Comparison of ENCODE assay signal across 15 mouse cellular contexts in the genomic region with DNA sequence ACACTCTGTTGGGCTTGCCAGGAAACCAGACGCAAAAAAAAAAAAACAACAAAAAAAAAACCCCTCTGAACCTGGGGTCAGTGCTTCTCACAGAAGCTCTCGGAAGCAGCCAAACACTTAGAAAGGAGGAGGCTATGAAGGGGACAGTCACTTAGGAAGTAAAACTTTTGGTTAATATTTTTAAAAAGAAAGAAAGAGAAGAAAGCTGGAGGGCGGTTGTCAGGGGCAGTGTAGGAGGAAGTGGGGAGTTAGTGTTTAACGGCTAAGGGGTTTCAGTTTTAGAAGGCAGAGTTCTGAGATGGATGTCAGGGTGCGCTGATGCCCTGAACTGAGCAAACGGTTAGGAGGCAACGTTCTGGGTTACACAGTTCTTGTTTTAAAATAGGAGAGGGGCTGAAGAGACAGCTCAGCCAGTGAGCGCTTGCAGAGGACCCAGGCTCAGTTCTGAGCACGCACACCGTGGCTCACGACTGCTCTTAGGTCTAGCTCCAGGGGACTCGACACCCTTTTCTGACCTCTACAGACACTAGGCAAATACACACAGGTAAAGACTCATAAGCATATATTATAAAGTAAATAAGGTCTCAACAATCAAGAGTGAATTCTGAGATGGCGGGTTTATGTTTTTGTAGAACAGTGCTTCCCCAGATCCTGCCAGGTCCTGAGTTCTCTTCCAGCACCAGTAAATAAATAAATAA. TPM values are rescaled to one million over a fixed set of nuclear protein-coding genes. Genes with fewer than 3 reads are reported as not detected.
DNase-seq lines count a peak whose midpoint lies in the region; ATAC-seq and TF ChIP-seq lines count a peak whose summit lies in the region.
"Had no signal": no experiment of that assay in that cellular context is flagged by ENCODE, and none has a peak within 500 bp of the region (broad histone marks: within the 10 kb centered on the region; RNA-seq: fewer than 3 reads in every experiment).

No protein-coding gene starts in this region.

- peak overlapping the region; percentile 51 for H3K4me2 ChIP-seq in liver, embryonic 15.5 days
- 0 out of 2 replicates have a peak overlapping the region, but pooled peaks have one; percentile 4 for H3K4me2 ChIP-seq in stomach, embryonic 16.5 days (ENCODE audit: low read depth, low read length)
- H3K4me2 ChIP-seq in hindbrain, embryonic 11.5 days (replicated peaks; ENCODE audit: low read depth, low read length): no peak overlapping the region
- H3K4me2 ChIP-seq: embryonic facial prominence, embryonic 12.5 days; forebrain, embryonic 15.5 days; hindbrain, embryonic 15.5 days had no signal

- intact Hi-C loops in gastrocnemius, adult 2 months (cut with DNase I): no loop called here

- peak in 1 of 2 experiments; percentile 36; a peak in 1 of 4 replicates for TF ChIP-seq POLR2A in MEL (IDR thresholded peaks at IDR 0.05; ENCODE audit: control insufficient read depth in 1 of 2, insufficient read depth in 1 of 2, low read depth in 1 of 2, low read length in 2 of 2, poor library complexity in 1 of 2)

- no peaks in the 10 kb centered on the region for H3K27me3 ChIP-seq in MEL (ENCODE audit: control insufficient read depth in 1 of 2, insufficient read depth in 2 of 2, low read length in 2 of 2)
- H3K27me3 ChIP-seq in liver, embryonic 15.5 days: no peaks in the 10 kb centered on the region
- H3K27me3 ChIP-seq in stomach, embryonic 16.5 days (ENCODE audit: control insufficient read depth, insufficient read depth, low read length): no peaks in the 10 kb centered on the region
- no peaks in the 10 kb centered on the region for H3K27me3 ChIP-seq in hindbrain, embryonic 11.5 days (ENCODE audit: control insufficient read depth, insufficient read depth, low read length)
- H3K27me3 ChIP-seq: embryonic facial prominence, embryonic 12.5 days; forebrain, embryonic 15.5 days; hindbrain, embryonic 15.5 days; Patski had no signal

- peaks cover 2 to 64% of the 10 kb centered on the region in 2 experiments; a peak in 2 of 4 replicates for H3K36me3 ChIP-seq in MEL (ENCODE audit: control insufficient read depth in 1 of 2, insufficient read depth in 2 of 2, low read length in 2 of 2)
- peaks cover 32% of the 10 kb centered on the region for H3K36me3 ChIP-seq in liver, embryonic 15.5 days (replicated peaks)
- H3K36me3 ChIP-seq in stomach, embryonic 16.5 days (ENCODE audit: control insufficient read depth, insufficient read depth, low read length): no peaks in the 10 kb centered on the region
- no peaks in the 10 kb centered on the region for H3K36me3 ChIP-seq in hindbrain, embryonic 11.5 days (ENCODE audit: control insufficient read depth, insufficient read depth, low read length)
- H3K36me3 ChIP-seq: embryonic facial prominence, embryonic 12.5 days; forebrain, embryonic 15.5 days; hindbrain, embryonic 15.5 days had no signal

- peaks cover 37 to 58% of the 10 kb centered on the region in 2 experiments for H3K4me1 ChIP-seq in MEL (ENCODE audit: control insufficient read depth in 1 of 2, insufficient read depth in 2 of 2, low read length in 2 of 2)
- H3K4me1 ChIP-seq in liver, embryonic 15.5 days (replicated peaks): peaks cover 97% of the 10 kb centered on the region
- H3K4me1 ChIP-seq in stomach, embryonic 16.5 days (ENCODE audit: control insufficient read depth, insufficient read depth, low read length): peaks cover 6% of the 10 kb centered on the region; the same call in 1 of the 2 replicates
- peaks cover 2% of the 10 kb centered on the region; the same call in 1 of the 2 replicates for H3K4me1 ChIP-seq in hindbrain, embryonic 11.5 days (replicated peaks; ENCODE audit: control insufficient read depth, insufficient read depth, low read length)
- H3K4me1 ChIP-seq: embryonic facial prominence, embryonic 12.5 days had no signal

- no peaks in the 10 kb centered on the region for H3K9me3 ChIP-seq in MEL (replicated peaks; ENCODE audit: insufficient read depth, low read length)
- no peaks in the 10 kb centered on the region for H3K9me3 ChIP-seq in liver, embryonic 15.5 days (replicated peaks)
- H3K9me3 ChIP-seq in stomach, embryonic 16.5 days (replicated peaks; ENCODE audit: control insufficient read depth, low read length): no peaks in the 10 kb centered on the region
- no peaks in the 10 kb centered on the region for H3K9me3 ChIP-seq in hindbrain, embryonic 11.5 days (ENCODE audit: control insufficient read depth, low read length)
- H3K9me3 ChIP-seq: embryonic facial prominence, embryonic 12.5 days; forebrain, embryonic 15.5 days; hindbrain, embryonic 15.5 days had no signal

- H3K79me2 ChIP-seq in MEL (ENCODE audit: control insufficient read depth, insufficient read depth, low read length, poor library complexity): peaks cover 66% of the 10 kb centered on the region

- peak in 1 of 2 experiments; percentile 18; a peak in 1 of 4 replicates for TF ChIP-seq EP300 in MEL (IDR thresholded peaks at IDR 0.05; ENCODE audit: low read depth in 1 of 2, low read length in 2 of 2)

- no peak for TF ChIP-seq CTCF in gastrocnemius, adult 2 months (IDR thresholded peaks at IDR 0.05)
- TF ChIP-seq CTCF in MEL (IDR thresholded peaks at IDR 0.05 in 2 of 3, conservative IDR thresholded peaks at IDR 0.05 in 1 of 3; ENCODE audit: control insufficient read depth in 1 of 3, insufficient read depth in 1 of 3, low read depth in 2 of 3, low read length in 3 of 3, poor library complexity in 1 of 3, severe bottlenecking in 1 of 3): no peak

- no peak for TF ChIP-seq RAD21 in MEL (IDR thresholded peaks at IDR 0.05; ENCODE audit: low read depth, low read length)

- peak overlapping the region; percentile 31; the same call in 1 of the 2 replicates for H3K27ac ChIP-seq in gastrocnemius, adult 2 months
- H3K27ac ChIP-seq in MEL (ENCODE audit: control insufficient read depth, low read depth, low read length): peak overlapping the region; percentile 84
- peak overlapping the region; percentile 63 for H3K27ac ChIP-seq in liver, embryonic 15.5 days (replicated peaks)
- H3K27ac ChIP-seq in stomach, embryonic 16.5 days (ENCODE audit: low read length): no peak overlapping the region
- H3K27ac ChIP-seq in hindbrain, embryonic 11.5 days (ENCODE audit: low read depth, low read length): no peak overlapping the region
- H3K27ac ChIP-seq: embryonic facial prominence, embryonic 12.5 days; forebrain, embryonic 15.5 days; hindbrain, embryonic 15.5 days had no signal

- H3K4me3 ChIP-seq in gastrocnemius, adult 2 months: no peak overlapping the region
- peak overlapping the region; percentile 39 to 49 for H3K4me3 ChIP-seq in MEL (ENCODE audit: control insufficient read depth in 1 of 2, insufficient read depth in 1 of 2, low read depth in 2 of 2, low read length in 2 of 2)
- peak overlapping the region; percentile 20 for H3K4me3 ChIP-seq in liver, embryonic 15.5 days (replicated peaks)
- no peak overlapping the region for H3K4me3 ChIP-seq in stomach, embryonic 16.5 days (replicated peaks; ENCODE audit: low read length)
- no peak overlapping the region for H3K4me3 ChIP-seq in hindbrain, embryonic 11.5 days (ENCODE audit: low read depth, low read length)
- H3K4me3 ChIP-seq: embryonic facial prominence, embryonic 12.5 days; forebrain, embryonic 15.5 days; hindbrain, embryonic 15.5 days had no signal

- H3K9ac ChIP-seq in MEL (ENCODE audit: control insufficient read depth, low read depth, low read length, poor library complexity, severe bottlenecking): peak overlapping the region; percentile 60
- H3K9ac ChIP-seq in liver, embryonic 15.5 days: peak overlapping the region; percentile 30; the same call in 1 of the 2 replicates
- 0 out of 2 replicates have a peak overlapping the region, but pooled peaks have one; percentile 21 for H3K9ac ChIP-seq in stomach, embryonic 16.5 days (ENCODE audit: low read length)
- H3K9ac ChIP-seq in hindbrain, embryonic 11.5 days (ENCODE audit: low read depth, low read length): no peak overlapping the region
- H3K9ac ChIP-seq: embryonic facial prominence, embryonic 12.5 days; forebrain, embryonic 15.5 days; hindbrain, embryonic 15.5 days had no signal

- no peak for DNase-seq in gastrocnemius, adult 2 months
- no peak for DNase-seq in gastrocnemius, postnatal 10 days
- peak; percentile 52 for DNase-seq in MEL (ENCODE audit: low read depth, low spot score)
- DNase-seq in heart, adult 11 months: no peak
- DNase-seq in hindbrain, embryonic 11.5 days (ENCODE audit: low spot score): no peak
- no peak for DNase-seq in layer of hippocampus, postnatal 10 days (ENCODE audit: low spot score in 2 of 2)
- DNase-seq: adrenal gland, postnatal 10 days; cerebellum, adult 2 months; lung, postnatal 14 days had no signal

- 33% methylated on average over 13 of the region's 13 CpGs for WGBS in liver, embryonic 15.5 days (ENCODE audit: insufficient replicate concordance)
- 57% methylated on average over 13 of the region's 13 CpGs for WGBS in stomach, embryonic 16.5 days
- WGBS in hindbrain, embryonic 11.5 days: 76% methylated on average over 13 of the region's 13 CpGs

- ATAC-seq in liver, embryonic 15.5 days (ENCODE audit: insufficient read depth): no peak
- ATAC-seq in stomach, embryonic 16.5 days (ENCODE audit: insufficient read depth, low FRiP score): no peak
- no peak for ATAC-seq in hindbrain, embryonic 11.5 days (ENCODE audit: low FRiP score)
- ATAC-seq: forebrain, embryonic 15.5 days; Patski had no signal

TF ChIP-seq in MEL, 35 proteins besides CTCF, POLR2A, EP300 and RAD21 (continues in another document):
- TF ChIP-seq ZMIZ1 (IDR thresholded peaks at IDR 0.05; ENCODE audit: low read depth, low read length): no peak

RNA-seq across cellular contexts. Expression of gene Nup210, which starts 6.2 kb away (rescaled TPM):
- total RNA-seq in gastrocnemius, adult 2 months (2021): 10 to 100 TPM; 18.8 to 31.7 TPM
- total RNA-seq in gastrocnemius, postnatal 10 days (2021): 10 to 100 TPM; 20.6 to 27.9 TPM
- 46.3 and 56.7 TPM in 2 replicates for total RNA-seq in MEL (2012; rRNA removed)
- 100 to 1,000 TPM in 1 of 2 experiments, 10 to 100 TPM in 1; 71.5 to 394 TPM for polyA plus RNA-seq in MEL (2012; ENCODE audit: insufficient read depth in 1 of 2, insufficient read length in 2 of 2, low read depth in 1 of 2, low replicate concordance in 2 of 2, missing spikeins in 1 of 2)
- 32.0 and 37.1 TPM in 2 replicates for polyA plus RNA-seq in liver, embryonic 15.5 days (2015; fragmentation: Nextera tagmentation; extraction: Ambion mirVana)
- polyA plus RNA-seq in stomach, embryonic 16.5 days (2015; fragmentation: Nextera tagmentation; extraction: Ambion mirVana): 12.8 and 12.9 TPM in 2 replicates
- 11.9 and 12.3 TPM in 2 replicates for polyA plus RNA-seq in hindbrain, embryonic 11.5 days (2014; fragmentation: Nextera tagmentation; extraction: Ambion mirVana)
- 10 to 100 TPM; 30.7 to 42.1 TPM for total RNA-seq in layer of hippocampus, postnatal 10 days (2021)

RNA-seq across cellular contexts. Expression of gene Hdac11, which starts 46.0 kb away (rescaled TPM):
- total RNA-seq in gastrocnemius, adult 2 months (2021): 1 to 10 TPM; 5.1 to 6.5 TPM
- 10 to 100 TPM; 14.1 to 17.2 TPM for total RNA-seq in gastrocnemius, postnatal 10 days (2021)
- total RNA-seq in MEL (2012; rRNA removed): 2.5 and 3.3 TPM in 2 replicates
- 1 to 10 TPM in 1 of 2 experiments, not detected in 1; 6.0 TPM for polyA plus RNA-seq in MEL (2012; ENCODE audit: insufficient read depth in 1 of 2, insufficient read length in 2 of 2, low read depth in 1 of 2, low replicate concordance in 2 of 2, missing spikeins in 1 of 2)
- polyA plus RNA-seq in liver, embryonic 15.5 days (2015; fragmentation: Nextera tagmentation; extraction: Ambion mirVana): 5.6 and 5.9 TPM in 2 replicates
- polyA plus RNA-seq in stomach, embryonic 16.5 days (2015; fragmentation: Nextera tagmentation; extraction: Ambion mirVana): 8.3 and 12.3 TPM in 2 replicates
- polyA plus RNA-seq in hindbrain, embryonic 11.5 days (2014; fragmentation: Nextera tagmentation; extraction: Ambion mirVana): 13.2 and 14.5 TPM in 2 replicates
- total RNA-seq in layer of hippocampus, postnatal 10 days (2021): 100 to 1,000 TPM in 1 of 2 experiments, 10 to 100 TPM in 1; 96.2 to 103 TPM

Comparison
In these comparisons a context has a peak if more than half of its experiments do, and no peak if none do; other contexts are left out.
1. H3K27ac ChIP-seq: peak in gastrocnemius, adult 2 months (single experiment), MEL (single experiment) and liver, embryonic 15.5 days (single experiment); none in stomach, embryonic 16.5 days (single experiment) and hindbrain, embryonic 11.5 days (single experiment).
2. H3K4me3 ChIP-seq: peak in MEL (2 of 2) and liver, embryonic 15.5 days (single experiment); none in gastrocnemius, adult 2 months (single experiment), stomach, embryonic 16.5 days (single experiment) and hindbrain, embryonic 11.5 days (single experiment).
3. RNA of gene Hdac11, which starts 46.0 kb away (total RNA-seq): 96.2 to 103 TPM in layer of hippocampus, postnatal 10 days; 14.1 to 17.2 TPM in gastrocnemius, postnatal 10 days, 5.1 to 6.5 TPM in gastrocnemius, adult 2 months and 2.5 to 3.3 TPM in MEL; every median in the first group is over 4 times any median in the second.